Mouse (Mus musculus) cortical plate, adult 2 months (tissue): ENCODE data around the gene Gbx2.

ENCODE experiments used
- CTCF ChIP-seq: fragments of 200-500 bp; IDR thresholded peaks from 2 replicates; pipeline ENCODE4 v1.5.1; 2011; ENCODE audit warnings: mild to moderate bottlenecking, control low read depth, low read length; ENCODE audit not compliant: insufficient read depth; ENCODE audit errors: extremely low read depth
- POLR2A ChIP-seq: fragments of 200-500 bp; IDR thresholded peaks from 2 replicates; pipeline ENCODE4 v1.6.1; 2011; ENCODE audit warnings: mild to moderate bottlenecking, low read length, control low read depth; ENCODE audit not compliant: insufficient read depth; ENCODE audit errors: extremely low read depth

- TF ChIP-seq CTCF = no peak
- TF ChIP-seq POLR2A = no peak
Measured at GRCm38 (mm10) chr1:89941701-89942381, 10.9 kb upstream of the Gbx2 start.
